Mouse (Mus musculus) myocyte (in vitro differentiated cells): ENCODE data around the gene Bmp7. TPM values are rescaled to one million over a fixed set of nuclear protein-coding genes. Genes with fewer than 3 reads are reported as not detected.

Experiments
- H3K27me3 ChIP-seq: one replicate; pipeline ENCODE4 v1.6.1; 2011; ENCODE audit not compliant: control insufficient read depth, insufficient read depth, insufficient read length
- H3K36me3 ChIP-seq: one replicate; pipeline ENCODE4 v1.6.1; 2011; ENCODE audit not compliant: control insufficient read depth, insufficient read depth
- H3K4me2 ChIP-seq: one replicate; pipeline ENCODE4 v1.6.1; 2011; ENCODE audit warnings: low read depth, control low read depth
- H3K4me3 ChIP-seq: one replicate; pipeline ENCODE4 v1.5.1; 2011; ENCODE audit warnings: mild to moderate bottlenecking, control low read depth, moderate library complexity
- H3K79me2 ChIP-seq: one replicate; pipeline ENCODE4 v1.6.1; 2011; ENCODE audit not compliant: control insufficient read depth, insufficient read depth
- H3ac ChIP-seq: one replicate; pipeline ENCODE4 v1.6.1; 2011; ENCODE audit not compliant: control insufficient read depth, insufficient read length
- CEBPB ChIP-seq: IDR thresholded peaks from 2 replicates; pipeline ENCODE4 v1.6.1; 2011; ENCODE audit warnings: mild to moderate bottlenecking, moderate library complexity; ENCODE audit not compliant: poor library complexity, insufficient read depth, severe bottlenecking
- MAX ChIP-seq: IDR thresholded peaks from one replicate; pipeline ENCODE4 v1.6.1; 2011; ENCODE audit warnings: low read depth, mild to moderate bottlenecking, control low read depth
- MYOD1 ChIP-seq, 3 experiments: IDR thresholded peaks; one replicate each; pipeline ENCODE4 v1.6.1; 2011; ENCODE audit warnings: control low read depth in 2 of 3, low read depth in 2 of 3, mild to moderate bottlenecking in 2 of 3, moderate library complexity in 1 of 3; ENCODE audit not compliant: insufficient read length in 2 of 3, control insufficient read depth in 1 of 3
- MYOG ChIP-seq, 3 experiments: IDR thresholded peaks; one replicate each; pipeline ENCODE4 v1.6.1; 2011; ENCODE audit warnings: control low read depth in 2 of 3, low read depth in 2 of 3, mild to moderate bottlenecking in 2 of 3; ENCODE audit not compliant: insufficient read length in 2 of 3, control insufficient read depth in 1 of 3, insufficient read depth in 1 of 3
- POLR2AphosphoS2 ChIP-seq: IDR thresholded peaks from one replicate; pipeline ENCODE4 v1.6.1; 2011; ENCODE audit warnings: low read depth, control low read depth; ENCODE audit not compliant: insufficient read length
- REST ChIP-seq: IDR thresholded peaks from one replicate; pipeline ENCODE4 v1.6.1; 2011; ENCODE audit warnings: mild to moderate bottlenecking, control low read depth, moderate library complexity; ENCODE audit not compliant: insufficient read depth, insufficient read length
- SRF ChIP-seq: IDR thresholded peaks from one replicate; pipeline ENCODE4 v1.6.1; 2011; ENCODE audit warnings: low read depth; ENCODE audit not compliant: control insufficient read depth, insufficient read length
- TCF12 ChIP-seq: IDR thresholded peaks from one replicate; pipeline ENCODE4 v1.6.1; 2011; ENCODE audit warnings: mild to moderate bottlenecking, control low read depth; ENCODE audit not compliant: poor library complexity, insufficient read depth, severe bottlenecking
- TCF3 ChIP-seq: IDR thresholded peaks from one replicate; pipeline ENCODE4 v1.6.1; 2011; ENCODE audit warnings: low read depth, control low read depth; ENCODE audit not compliant: insufficient read length
- USF1 ChIP-seq: IDR thresholded peaks from one replicate; pipeline ENCODE4 v1.6.1; 2011; ENCODE audit warnings: low read depth, mild to moderate bottlenecking, control low read depth, moderate library complexity
- polyA plus RNA-seq: library from polyadenylated mRNA; unstranded; fragments of >200 nt; fragmentation: generic; extraction: Trizol; gene quantifications from one replicate; pipeline ENCODE4 v1.2.1, GENCODE M21; 2012; ENCODE audit warnings: missing spikeins

Bmp7 gene
- polyA plus RNA-seq, 1 experiment = not detected

GRCm38 (mm10) chr2:172950119-172950676 is 10.1 kb upstream of the Bmp7 start:
- Histone ChIP-seq H3K4me3 (no peak overlapping the region), H3K4me2 (no peak overlapping the region), H3K27me3 (no peaks in the 10 kb centered on the region), H3K79me2 (no peaks in the 10 kb centered on the region), H3K36me3 (no peaks in the 10 kb centered on the region), H3ac (no peak overlapping the region)
- no peak for TF ChIP-seq MYOG (IDR thresholded peaks at IDR 0.05; ENCODE audit: control insufficient read depth in 1 of 3, insufficient read depth in 1 of 3, insufficient read length in 2 of 3, low read depth in 2 of 3)

DNA sequence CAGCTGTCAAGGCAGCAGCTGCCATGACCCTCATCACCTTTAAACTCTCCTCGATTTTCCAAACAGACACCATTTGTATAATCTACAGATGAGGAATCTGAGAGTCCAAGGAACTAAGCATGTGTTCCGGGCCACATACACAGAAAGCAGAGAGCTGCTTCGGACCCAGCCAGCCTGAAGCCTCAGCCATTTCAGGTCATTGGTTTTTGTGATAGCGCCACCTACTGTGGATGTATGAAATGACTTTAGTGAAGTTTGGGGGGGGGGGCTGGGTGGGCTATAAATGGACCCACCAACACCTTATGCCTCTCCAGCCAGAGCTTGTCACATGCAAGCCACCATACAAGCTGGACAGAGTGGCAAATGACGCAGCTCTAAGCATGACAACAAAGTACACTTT is 8.9 kb upstream of the Bmp7 start:
- no peaks in the 10 kb centered on the region for H3K36me3 ChIP-seq

GRCm38 (mm10) chr2:172940799-172941163 is 660 bp upstream of the Bmp7 start:
- H3K4me3 ChIP-seq = no peak overlapping the region
- H3K79me2 ChIP-seq = no peaks in the 10 kb centered on the region
- no peaks in the 10 kb centered on the region for H3K36me3 ChIP-seq
- no peak overlapping the region for H3ac ChIP-seq
- H3K27me3 ChIP-seq = peaks cover 38% of the 10 kb centered on the region
- no peak overlapping the region for H3K4me2 ChIP-seq
- TF ChIP-seq SRF (no peak), POLR2AphosphoS2 (no peak), MYOG (IDR thresholded peaks at IDR 0.05; ENCODE audit: control insufficient read depth in 1 of 3, insufficient read depth in 1 of 3, insufficient read length in 2 of 3, low read depth in 2 of 3) (no peak), USF1 (no peak), REST (no peak), MAX (no peak)

More for the DNA sequence above, 8.9 kb upstream of the Bmp7 start:
- Histone ChIP-seq H3K4me2 (no peak overlapping the region), H3K4me3 (no peak overlapping the region), H3K27me3 (no peaks in the 10 kb centered on the region), H3K79me2 (no peaks in the 10 kb centered on the region), H3ac (no peak overlapping the region)
- TF ChIP-seq REST (no peak), TCF3 (no peak), POLR2AphosphoS2 (no peak), TCF12 (no peak), CEBPB (no peak)

GRCm38 (mm10) chr2:172939639-172940002 is 500 bp downstream of the Bmp7 start:
- H3K4me3 ChIP-seq = no peak overlapping the region
- no peaks in the 10 kb centered on the region for H3K79me2 ChIP-seq
- peaks cover 47% of the 10 kb centered on the region for H3K27me3 ChIP-seq
- H3K4me2 ChIP-seq = no peak overlapping the region
- no peak for TF ChIP-seq TCF3
- TF ChIP-seq MYOG (IDR thresholded peaks at IDR 0.05; ENCODE audit: control insufficient read depth in 1 of 3, insufficient read depth in 1 of 3, insufficient read length in 2 of 3, low read depth in 2 of 3) = no peak
- TF ChIP-seq SRF = no peak
- no peak for TF ChIP-seq CEBPB
- no peak for TF ChIP-seq TCF12
- TF ChIP-seq MAX = no peak
- no peak for TF ChIP-seq POLR2AphosphoS2
- no peak overlapping the region for H3ac ChIP-seq
- no peaks in the 10 kb centered on the region for H3K36me3 ChIP-seq

DNA sequence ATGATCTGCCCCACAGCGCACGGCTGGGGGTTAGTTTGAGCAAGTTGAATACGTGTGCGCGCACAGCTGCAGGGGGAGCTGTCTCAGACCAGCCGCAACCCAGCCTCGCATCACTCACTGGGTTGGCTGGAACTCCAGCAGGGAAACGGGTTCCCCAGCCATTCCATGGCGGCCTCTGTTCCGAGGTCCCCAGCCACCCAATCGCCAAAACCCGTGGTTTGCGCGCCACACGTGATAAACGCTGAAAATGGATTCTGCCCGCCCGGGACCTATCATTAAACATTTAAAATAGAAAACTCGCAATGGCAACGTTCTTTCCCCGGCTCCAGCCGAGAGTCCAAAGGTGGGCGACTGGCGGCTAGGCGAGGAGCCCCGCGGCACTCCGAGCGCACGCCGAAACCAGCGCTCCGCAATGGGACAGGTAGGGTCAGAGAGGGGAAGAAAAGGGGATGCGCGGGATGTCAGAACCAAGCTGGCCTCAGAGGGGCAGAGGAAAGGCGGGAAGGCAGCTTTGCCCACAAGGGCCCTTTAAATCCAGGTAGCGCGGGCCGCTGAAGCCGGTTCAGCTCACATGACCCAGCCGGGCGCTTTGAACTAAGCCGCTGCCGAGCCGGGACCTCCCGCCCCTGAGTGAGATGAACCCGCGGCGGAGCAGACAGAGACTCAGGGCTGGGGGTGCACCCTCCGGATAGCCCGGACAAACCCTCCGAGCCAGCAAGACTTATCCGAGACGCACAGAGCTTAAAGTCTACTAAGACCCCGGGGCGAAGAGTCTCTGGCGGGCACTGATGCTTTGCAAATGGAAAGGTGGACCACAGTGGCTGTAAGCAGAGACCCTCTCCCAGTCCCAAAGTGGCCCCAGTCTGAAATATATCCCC is 1.1 kb downstream of the Bmp7 start:
- H3ac ChIP-seq = no peak overlapping the region
- no peak overlapping the region for H3K4me3 ChIP-seq
- H3K4me2 ChIP-seq = no peak overlapping the region
- peaks cover 53% of the 10 kb centered on the region for H3K27me3 ChIP-seq
- TF ChIP-seq SRF (no peak), MYOD1 (IDR thresholded peaks at IDR 0.05; ENCODE audit: control insufficient read depth in 1 of 3, insufficient read length in 2 of 3, low read depth in 2 of 3) (no peak), POLR2AphosphoS2 (no peak), MYOG (IDR thresholded peaks at IDR 0.05; ENCODE audit: control insufficient read depth in 1 of 3, insufficient read depth in 1 of 3, insufficient read length in 2 of 3, low read depth in 2 of 3) (no peak), REST (no peak), TCF12 (no peak)
- H3K36me3 ChIP-seq = no peaks in the 10 kb centered on the region
- no peaks in the 10 kb centered on the region for H3K79me2 ChIP-seq
